ENCODE assay signal across 21 mouse cellular contexts in genomic region chr8:86252696-86253355, GRCm38 (mm10).
DNase-seq lines count a peak whose midpoint lies in the region; ATAC-seq and TF ChIP-seq lines count a peak whose summit lies in the region.
"Had no signal": no experiment of that assay in that cellular context is flagged by ENCODE, and none has a peak within 500 bp of the region (broad histone marks: within the 10 kb centered on the region; RNA-seq: fewer than 3 reads in every experiment).

No protein-coding gene starts in this region.

- H3K9ac ChIP-seq in limb, embryonic 14.5 days (ENCODE audit: low read depth, low read length, severe bottlenecking), result no peak overlapping the region
- H3K9ac ChIP-seq: heart, embryonic 13.5 days; hindbrain, embryonic 15.5 days; liver, embryonic 12.5 days; lung, embryonic 15.5 days had no signal

- DNase-seq in limb, embryonic 14.5 days (ENCODE audit: low spot score), result peak; percentile 36
- DNase-seq in limb, embryonic 10.5 days (ENCODE audit: low spot score), result no peak
- DNase-seq in cerebellum, adult 11-12 months, result peak; percentile 68
- DNase-seq in cerebellum, adult 9-11 months, result peak; percentile 72
- DNase-seq in lung, postnatal 25 days (ENCODE audit: low spot score), result peak; percentile 37
- no peak for DNase-seq in adrenal gland, adult 8-10 months
- DNase-seq in spleen, adult 18-20 months, result no peak
- DNase-seq: embryo, embryonic 11 days; gastrocnemius, adult 2 months; heart, adult 11 months; heart, postnatal 36 days; retina, postnatal 1 day; right cerebral cortex, postnatal 4 days; thymus, postnatal 14 days had no signal

- ATAC-seq in limb, embryonic 14.5 days (ENCODE audit: low FRiP score, low read depth), result no peak
- ATAC-seq: intestine, postnatal 0 days; liver, embryonic 12.5 days had no signal

- no peaks in the 10 kb centered on the region for H3K36me3 ChIP-seq in limb, embryonic 14.5 days (ENCODE audit: control insufficient read depth, insufficient read depth, low read length)
- H3K36me3 ChIP-seq in limb, embryonic 10.5 days, result no peaks in the 10 kb centered on the region
- H3K36me3 ChIP-seq: forebrain, embryonic 10.5 days; heart, embryonic 13.5 days; hindbrain, embryonic 15.5 days; liver, embryonic 12.5 days; lung, embryonic 15.5 days had no signal

- no peak for TF ChIP-seq POLR2A in limb, embryonic 14.5 days (IDR thresholded peaks at IDR 0.05; ENCODE audit: borderline replicate concordance, extremely low read depth, insufficient read depth, insufficient read length)

- no peak overlapping the region for H3K4me3 ChIP-seq in limb, embryonic 14.5 days (replicated peaks; ENCODE audit: low read length)
- H3K4me3 ChIP-seq in limb, embryonic 10.5 days, result no peak overlapping the region
- H3K4me3 ChIP-seq: forebrain, embryonic 10.5 days; gastrocnemius, adult 2 months; heart, embryonic 13.5 days; hindbrain, embryonic 15.5 days; left cerebral cortex, adult 2 months; liver, embryonic 12.5 days; lung, embryonic 15.5 days had no signal

- H3K27ac ChIP-seq in limb, embryonic 14.5 days (replicated peaks; ENCODE audit: low read depth, low read length), result no peak overlapping the region
- H3K27ac ChIP-seq in limb, embryonic 10.5 days, result no peak overlapping the region
- H3K27ac ChIP-seq: forebrain, embryonic 10.5 days; gastrocnemius, adult 2 months; heart, embryonic 13.5 days; hindbrain, embryonic 15.5 days; left cerebral cortex, adult 2 months; liver, embryonic 12.5 days; lung, embryonic 15.5 days had no signal

- no peaks in the 10 kb centered on the region for H3K9me3 ChIP-seq in limb, embryonic 14.5 days (ENCODE audit: control insufficient read depth, low read length)
- H3K9me3 ChIP-seq in limb, embryonic 10.5 days (replicated peaks), result no peaks in the 10 kb centered on the region
- H3K9me3 ChIP-seq: forebrain, embryonic 10.5 days; heart, embryonic 13.5 days; hindbrain, embryonic 15.5 days; liver, embryonic 12.5 days; lung, embryonic 15.5 days had no signal

- no peak overlapping the region for H3K4me2 ChIP-seq in limb, embryonic 14.5 days (replicated peaks; ENCODE audit: low read depth, low read length, severe bottlenecking)
- H3K4me2 ChIP-seq: heart, embryonic 13.5 days; hindbrain, embryonic 15.5 days; liver, embryonic 12.5 days; lung, embryonic 15.5 days had no signal

- no peaks in the 10 kb centered on the region for H3K27me3 ChIP-seq in limb, embryonic 14.5 days (ENCODE audit: control insufficient read depth, insufficient read depth, low read length)
- H3K27me3 ChIP-seq in limb, embryonic 10.5 days (ENCODE audit: low read depth, poor library complexity, severe bottlenecking), result no peaks in the 10 kb centered on the region
- H3K27me3 ChIP-seq: heart, embryonic 13.5 days; hindbrain, embryonic 15.5 days; liver, embryonic 12.5 days; lung, embryonic 15.5 days had no signal

- peaks cover 7% of the 10 kb centered on the region for H3K4me1 ChIP-seq in limb, embryonic 14.5 days (ENCODE audit: control insufficient read depth, insufficient read depth, low read length)
- peaks cover 9% of the 10 kb centered on the region for H3K4me1 ChIP-seq in limb, embryonic 10.5 days
- H3K4me1 ChIP-seq: liver, embryonic 12.5 days; lung, embryonic 15.5 days had no signal

- 69% methylated on average over 4 of the region's 4 CpGs for WGBS in limb, embryonic 14.5 days
- 93% methylated on average over 4 of the region's 4 CpGs for WGBS in limb, embryonic 10.5 days

Comparison
In these comparisons a context has a peak if more than half of its experiments do, and no peak if none do; other contexts are left out.
1. DNase-seq: peak in limb, embryonic 14.5 days (single experiment), cerebellum, adult 11-12 months (single experiment), cerebellum, adult 9-11 months (single experiment) and lung, postnatal 25 days (single experiment); none in limb, embryonic 10.5 days (single experiment), adrenal gland, adult 8-10 months (single experiment) and spleen, adult 18-20 months (0 of 2).